Mouse (Mus musculus): ENCODE measurements around the gene Wdr60. TPM values are rescaled to one million over a fixed set of nuclear protein-coding genes. Genes with fewer than 3 reads are reported as not detected.

Gene Wdr60
- polyA plus RNA-seq (2015; fragmentation: Nextera tagmentation; extraction: Ambion mirVana), result 20.8 and 21.1 TPM in 2 replicates

DNA sequence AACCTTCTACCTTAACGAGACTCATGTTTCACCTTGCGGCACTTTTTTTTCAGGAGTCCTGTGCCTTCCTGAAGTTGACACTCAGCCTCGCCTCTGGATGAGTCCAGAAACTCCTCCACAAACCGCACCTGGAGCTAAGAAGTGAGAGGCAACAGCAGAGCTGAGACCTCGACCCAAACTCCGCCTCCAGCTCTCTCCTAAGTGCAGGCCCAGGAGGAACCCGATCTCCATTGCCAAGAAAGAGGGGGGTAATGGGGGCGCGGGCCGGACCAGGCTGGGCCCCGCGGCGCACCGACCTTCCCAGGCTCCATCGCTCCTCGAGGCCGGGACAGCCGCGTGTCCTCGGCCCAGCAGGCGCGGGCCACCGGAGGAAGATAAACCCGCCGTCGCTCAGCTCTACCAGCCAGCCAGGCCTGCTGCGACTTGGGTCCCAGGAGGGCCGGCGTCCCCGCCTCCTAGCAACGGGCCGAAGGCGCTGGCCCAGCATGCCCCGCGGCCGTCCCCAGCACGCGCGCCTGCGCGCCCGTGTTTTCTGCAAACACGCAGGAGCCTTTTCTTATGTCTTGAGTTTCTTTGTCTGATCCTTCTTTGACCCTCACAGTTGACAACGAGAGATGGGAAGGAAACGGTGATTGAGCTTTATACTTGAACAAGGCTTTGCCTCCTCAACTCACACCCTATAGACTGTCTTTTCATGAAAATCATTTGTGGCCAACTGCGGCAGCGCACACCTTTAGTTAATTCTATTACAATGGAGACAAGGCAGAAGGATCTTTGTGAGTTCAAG, at the start of gene Wdr60:
Wdr60 (minus strand) TSS at position 468 of the 787 bp plus-strand sequence.
- ATAC-seq, result peak; percentile 98

DNA sequence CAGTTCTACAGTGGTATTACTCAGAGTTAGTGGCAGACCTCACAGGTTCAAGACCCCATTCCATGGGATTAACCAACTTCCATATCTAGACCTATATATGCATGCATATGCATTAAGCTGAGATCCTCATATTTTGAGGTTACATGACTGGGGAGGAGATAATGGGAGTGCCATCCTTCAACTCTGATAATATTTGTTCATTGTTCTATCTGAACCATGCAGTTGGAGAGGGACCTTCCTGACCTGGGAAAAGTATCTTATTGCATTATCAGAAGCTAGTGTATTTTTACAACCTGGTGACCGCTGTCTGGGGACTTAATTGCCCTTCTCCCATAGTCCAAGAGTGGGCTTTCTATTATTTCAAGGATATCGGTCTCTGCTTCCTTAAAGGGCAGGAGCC, 45.8 kb upstream of the Wdr60 start:
- WGBS, result 94% methylated on average over 2 of the region's 2 CpGs
- no peak overlapping the region for H3K4me3 ChIP-seq (ENCODE audit: low read depth, low read length)
- H3K9me3 ChIP-seq (replicated peaks; ENCODE audit: control insufficient read depth, low read length, poor library complexity, severe bottlenecking), result no peaks in the 10 kb centered on the region
- no peak for ATAC-seq
- no peaks in the 10 kb centered on the region for H3K4me1 ChIP-seq (ENCODE audit: control insufficient read depth, insufficient read depth, low read length)
- H3K9ac ChIP-seq (ENCODE audit: low read depth, low read length), result no peak overlapping the region
- H3K27me3 ChIP-seq (ENCODE audit: control insufficient read depth, insufficient read depth, low read depth, low read length), result no peaks in the 10 kb centered on the region
- H3K27ac ChIP-seq (ENCODE audit: low read length), result no peak overlapping the region
- H3K36me3 ChIP-seq (ENCODE audit: control insufficient read depth, insufficient read depth, low read length), result no peaks in the 10 kb centered on the region
- no peak overlapping the region for H3K4me2 ChIP-seq (ENCODE audit: low read length)

More for the DNA sequence above, at the start of gene Wdr60:
- no peaks in the 10 kb centered on the region for H3K27me3 ChIP-seq (ENCODE audit: control insufficient read depth, insufficient read depth, low read depth, low read length)
- H3K9ac ChIP-seq (ENCODE audit: low read depth, low read length), result peak within 1 kb of the TSS; percentile 77
- H3K4me3 ChIP-seq (ENCODE audit: low read depth, low read length), result peak within 1 kb of the TSS; percentile 71
- H3K4me1 ChIP-seq (ENCODE audit: control insufficient read depth, insufficient read depth, low read length), result peaks cover 5% of the 10 kb centered on the region; the same call in 1 of the 2 replicates
- WGBS, result 3% methylated on average over 47 of the region's 47 CpGs
- no peaks in the 10 kb centered on the region for H3K9me3 ChIP-seq (replicated peaks; ENCODE audit: control insufficient read depth, low read length, poor library complexity, severe bottlenecking)
- peak within 1 kb of the TSS; percentile 70 for H3K27ac ChIP-seq (ENCODE audit: low read length)
- H3K4me2 ChIP-seq (ENCODE audit: low read length), result peak within 1 kb of the TSS; percentile 86
- H3K36me3 ChIP-seq (ENCODE audit: control insufficient read depth, insufficient read depth, low read length), result no peaks in the 10 kb centered on the region

DNA sequence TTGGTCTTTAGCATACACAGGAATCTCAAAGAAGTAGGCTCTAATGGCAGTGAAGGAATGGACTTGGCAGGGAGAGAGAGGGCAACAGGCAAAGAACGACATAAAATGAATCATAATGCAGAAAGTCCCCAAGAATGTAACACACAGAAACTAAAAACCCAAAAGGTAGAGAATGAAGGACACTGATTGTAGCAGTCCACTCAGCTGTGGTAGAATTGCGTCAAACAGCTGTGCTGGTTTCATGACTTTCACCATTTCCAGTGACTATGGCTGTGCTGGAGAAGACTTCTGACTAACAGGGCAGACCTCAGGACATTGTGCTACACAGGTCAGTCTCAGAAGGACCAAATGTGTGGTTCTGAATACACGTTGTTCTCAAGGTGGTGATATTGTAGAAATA, 45.0 kb upstream of the Wdr60 start:
- WGBS, result 95% methylated on average over 3 of the region's 3 CpGs
- no peaks in the 10 kb centered on the region for H3K4me1 ChIP-seq (ENCODE audit: control insufficient read depth, insufficient read depth, low read length)
- no peaks in the 10 kb centered on the region for H3K36me3 ChIP-seq (ENCODE audit: control insufficient read depth, insufficient read depth, low read length)
- H3K4me3 ChIP-seq (ENCODE audit: low read depth, low read length), result no peak overlapping the region
- no peak for ATAC-seq
- H3K27me3 ChIP-seq (ENCODE audit: control insufficient read depth, insufficient read depth, low read depth, low read length), result no peaks in the 10 kb centered on the region
- H3K9ac ChIP-seq (ENCODE audit: low read depth, low read length), result no peak overlapping the region
- no peak overlapping the region for H3K4me2 ChIP-seq (ENCODE audit: low read length)
- H3K27ac ChIP-seq (ENCODE audit: low read length), result no peak overlapping the region
- H3K9me3 ChIP-seq (replicated peaks; ENCODE audit: control insufficient read depth, low read length, poor library complexity, severe bottlenecking), result no peaks in the 10 kb centered on the region

DNA sequence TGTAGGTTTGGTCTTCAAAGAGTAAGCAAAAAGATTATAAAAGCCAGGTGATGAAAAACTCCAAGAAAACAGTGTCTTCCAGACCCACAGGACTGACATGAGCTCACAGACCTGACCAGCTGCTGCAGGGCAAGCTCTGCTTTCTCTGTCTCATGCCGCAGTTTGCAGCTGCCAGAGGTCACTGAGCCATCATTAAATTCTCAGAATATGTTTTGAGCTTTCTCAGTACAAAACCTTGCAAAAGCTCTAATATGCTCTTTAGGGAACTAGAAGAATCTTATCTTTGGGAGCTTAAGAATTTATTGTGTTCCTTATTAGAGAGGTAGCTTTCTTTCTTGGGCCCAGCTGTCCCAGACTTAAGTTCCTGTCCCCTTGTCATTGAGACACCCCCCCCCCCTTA, 43.2 kb upstream of the Wdr60 start:
- H3K27me3 ChIP-seq (ENCODE audit: control insufficient read depth, insufficient read depth, low read depth, low read length), result no peaks in the 10 kb centered on the region
- WGBS, result 40% methylated on average over 1 of the region's 1 CpGs

DNA sequence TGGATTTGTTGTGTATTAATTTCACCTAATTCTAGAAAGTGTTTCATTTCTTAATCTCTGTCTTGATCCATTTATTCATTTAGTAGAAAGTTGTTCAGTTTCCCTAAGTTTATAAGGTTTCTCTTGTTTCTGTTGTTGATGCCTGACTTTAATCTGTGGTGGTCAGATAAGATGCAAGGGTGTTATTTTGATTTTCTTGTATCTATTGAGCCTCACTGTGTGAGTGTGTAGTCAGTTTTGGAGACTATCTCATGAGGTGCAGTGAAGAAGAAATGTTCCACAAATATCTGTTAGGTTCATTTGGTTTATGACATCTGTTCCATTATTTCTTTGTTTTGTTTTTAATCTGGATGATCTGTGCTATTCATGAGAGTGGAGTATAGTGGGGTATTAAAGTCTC, 39.4 kb upstream of the Wdr60 start:
- no peak overlapping the region for H3K4me2 ChIP-seq (ENCODE audit: low read length)
- no peak overlapping the region for H3K27ac ChIP-seq (ENCODE audit: low read length)
- no peaks in the 10 kb centered on the region for H3K27me3 ChIP-seq (ENCODE audit: control insufficient read depth, insufficient read depth, low read depth, low read length)
- H3K4me3 ChIP-seq (ENCODE audit: low read depth, low read length), result no peak overlapping the region
- H3K9me3 ChIP-seq (replicated peaks; ENCODE audit: control insufficient read depth, low read length, poor library complexity, severe bottlenecking), result no peaks in the 10 kb centered on the region; the same call in 1 of the 2 replicates
- no peaks in the 10 kb centered on the region for H3K36me3 ChIP-seq (ENCODE audit: control insufficient read depth, insufficient read depth, low read length)
- ATAC-seq, result no peak
- H3K9ac ChIP-seq (ENCODE audit: low read depth, low read length), result no peak overlapping the region
- H3K4me1 ChIP-seq (ENCODE audit: control insufficient read depth, insufficient read depth, low read length), result no peaks in the 10 kb centered on the region

More for the DNA sequence above, 43.2 kb upstream of the Wdr60 start:
- no peak overlapping the region for H3K9ac ChIP-seq (ENCODE audit: low read depth, low read length)
- no peak overlapping the region for H3K27ac ChIP-seq (ENCODE audit: low read length)
- H3K36me3 ChIP-seq (ENCODE audit: control insufficient read depth, insufficient read depth, low read length), result no peaks in the 10 kb centered on the region
- no peak overlapping the region for H3K4me2 ChIP-seq (ENCODE audit: low read length)
- ATAC-seq, result no peak
- no peaks in the 10 kb centered on the region for H3K4me1 ChIP-seq (ENCODE audit: control insufficient read depth, insufficient read depth, low read length)
- no peak overlapping the region for H3K4me3 ChIP-seq (ENCODE audit: low read depth, low read length)
- H3K9me3 ChIP-seq (replicated peaks; ENCODE audit: control insufficient read depth, low read length, poor library complexity, severe bottlenecking), result no peaks in the 10 kb centered on the region

DNA sequence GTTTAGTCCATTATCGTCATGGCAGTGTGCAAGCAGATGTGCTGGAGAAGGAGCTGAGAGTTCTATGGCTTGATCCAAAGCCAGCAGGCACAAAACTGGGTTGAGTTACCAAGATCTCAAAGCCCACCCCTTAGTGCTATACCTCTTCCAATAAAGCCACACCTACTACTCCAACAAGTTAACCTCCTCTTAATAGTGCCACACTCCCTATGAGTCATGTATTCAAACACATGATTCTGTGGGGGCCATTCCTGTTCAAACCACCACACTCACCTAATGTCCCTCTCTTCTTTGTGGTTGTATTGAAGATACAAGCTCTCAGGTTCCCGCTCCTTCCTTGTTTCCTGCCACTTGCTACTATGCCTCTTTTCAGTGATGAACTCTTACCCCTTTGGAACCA, 37.1 kb upstream of the Wdr60 start:
- Histone ChIP-seq H3K9me3 (replicated peaks; ENCODE audit: control insufficient read depth, low read length, poor library complexity, severe bottlenecking) (no peaks in the 10 kb centered on the region; the same call in 1 of the 2 replicates), H3K4me1 (ENCODE audit: control insufficient read depth, insufficient read depth, low read length) (no peaks in the 10 kb centered on the region), H3K27me3 (ENCODE audit: control insufficient read depth, insufficient read depth, low read depth, low read length) (no peaks in the 10 kb centered on the region), H3K27ac (ENCODE audit: low read length) (no peak overlapping the region), H3K9ac (ENCODE audit: low read depth, low read length) (no peak overlapping the region), H3K36me3 (ENCODE audit: control insufficient read depth, insufficient read depth, low read length) (no peaks in the 10 kb centered on the region), H3K4me2 (ENCODE audit: low read length) (no peak overlapping the region), H3K4me3 (ENCODE audit: low read depth, low read length) (no peak overlapping the region)
- ATAC-seq, result no peak
- 100% methylated on average over 2 of the region's 2 CpGs for WGBS

DNA sequence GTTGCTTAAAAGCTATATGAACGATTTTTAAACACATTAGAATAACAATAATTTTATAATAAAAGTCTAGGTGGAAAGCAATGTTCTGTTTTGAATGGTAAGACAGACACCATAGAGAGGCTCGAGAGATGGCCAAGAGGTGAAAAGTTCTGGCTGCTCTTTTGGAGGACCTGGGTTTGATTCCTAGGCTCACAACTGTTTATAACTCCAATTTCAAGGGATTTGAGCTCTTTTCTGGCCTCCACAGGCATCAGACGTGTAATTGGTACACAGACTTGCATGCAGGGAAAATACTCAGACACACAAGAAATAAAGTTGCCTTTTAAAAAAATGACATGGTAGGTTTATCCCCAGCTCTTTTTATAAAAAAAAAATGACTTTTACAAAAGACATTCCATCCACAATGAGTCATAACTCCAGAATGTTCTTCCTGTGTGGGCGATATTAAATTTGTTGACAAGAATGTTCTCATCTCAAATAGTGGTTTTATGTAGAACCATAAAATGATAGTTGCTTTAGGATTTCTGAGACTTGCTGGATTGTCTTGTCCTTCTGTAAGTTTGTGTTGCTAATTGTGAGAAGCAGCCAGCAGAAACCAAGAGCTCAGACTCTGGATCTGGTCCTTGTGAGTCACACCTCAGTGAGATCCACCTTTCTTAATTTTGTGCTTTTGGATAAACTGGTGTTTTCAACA, 30.9 kb upstream of the Wdr60 start:
- Histone ChIP-seq H3K9me3 (replicated peaks; ENCODE audit: control insufficient read depth, low read length, poor library complexity, severe bottlenecking) (no peaks in the 10 kb centered on the region), H3K27ac (ENCODE audit: low read length) (no peak overlapping the region), H3K27me3 (ENCODE audit: control insufficient read depth, insufficient read depth, low read depth, low read length) (no peaks in the 10 kb centered on the region), H3K9ac (ENCODE audit: low read depth, low read length) (no peak overlapping the region), H3K36me3 (ENCODE audit: control insufficient read depth, insufficient read depth, low read length) (no peaks in the 10 kb centered on the region), H3K4me2 (ENCODE audit: low read length) (no peak overlapping the region), H3K4me3 (ENCODE audit: low read depth, low read length) (no peak overlapping the region), H3K4me1 (ENCODE audit: control insufficient read depth, insufficient read depth, low read length) (no peaks in the 10 kb centered on the region)
- ATAC-seq, result no peak
- 92% methylated on average over 4 of the region's 4 CpGs for WGBS

DNA sequence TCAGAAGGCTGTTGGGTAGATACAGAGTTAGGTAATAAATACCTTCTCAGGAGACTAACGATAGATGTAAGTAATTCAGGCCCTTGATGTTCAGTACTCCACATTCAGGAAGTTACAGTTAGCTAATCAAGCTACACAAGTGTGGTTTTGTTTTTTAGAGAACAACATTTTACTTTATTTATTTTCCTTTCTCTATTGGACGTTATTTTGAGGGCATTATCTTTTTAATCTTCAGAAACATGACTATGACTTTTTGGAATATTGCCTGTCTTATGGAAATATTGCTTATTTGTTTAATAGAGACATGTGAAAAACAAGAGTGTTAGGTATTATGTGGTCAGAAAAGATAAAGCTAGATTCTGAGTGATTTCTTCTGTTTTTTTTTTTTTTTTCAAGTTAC, 30.4 kb upstream of the Wdr60 start:
- H3K36me3 ChIP-seq (ENCODE audit: control insufficient read depth, insufficient read depth, low read length), result no peaks in the 10 kb centered on the region
- WGBS, result 87% methylated on average over 2 of the region's 2 CpGs
- no peak overlapping the region for H3K4me2 ChIP-seq (ENCODE audit: low read length)
- ATAC-seq, result no peak
- no peak overlapping the region for H3K27ac ChIP-seq (ENCODE audit: low read length)
- no peaks in the 10 kb centered on the region for H3K27me3 ChIP-seq (ENCODE audit: control insufficient read depth, insufficient read depth, low read depth, low read length)
- no peaks in the 10 kb centered on the region for H3K4me1 ChIP-seq (ENCODE audit: control insufficient read depth, insufficient read depth, low read length)
- H3K9me3 ChIP-seq (replicated peaks; ENCODE audit: control insufficient read depth, low read length, poor library complexity, severe bottlenecking), result no peaks in the 10 kb centered on the region
- H3K9ac ChIP-seq (ENCODE audit: low read depth, low read length), result no peak overlapping the region
- no peak overlapping the region for H3K4me3 ChIP-seq (ENCODE audit: low read depth, low read length)

DNA sequence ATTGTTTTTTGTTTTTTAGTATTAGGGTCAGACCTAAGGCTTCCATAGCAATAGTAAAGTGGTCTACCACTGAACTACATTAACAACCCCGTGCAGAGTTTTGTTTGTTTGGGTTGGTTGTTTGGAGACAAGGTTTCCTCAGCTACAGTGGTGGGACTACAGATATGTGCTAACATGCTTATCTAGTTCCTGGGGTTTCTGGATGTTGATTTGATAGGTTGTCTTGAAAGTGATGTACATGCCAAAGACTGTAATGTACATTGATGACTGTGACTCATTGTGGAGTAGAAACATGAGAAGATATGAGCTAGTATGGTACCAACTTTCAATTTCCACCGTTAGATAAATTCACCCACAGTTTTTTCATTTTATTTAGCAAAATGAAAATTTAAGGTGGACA, 20.7 kb upstream of the Wdr60 start:
- Histone ChIP-seq H3K4me1 (ENCODE audit: control insufficient read depth, insufficient read depth, low read length) (peaks cover 10% of the 10 kb centered on the region), H3K36me3 (ENCODE audit: control insufficient read depth, insufficient read depth, low read length) (no peaks in the 10 kb centered on the region), H3K27ac (ENCODE audit: low read length) (no peak overlapping the region), H3K9ac (ENCODE audit: low read depth, low read length) (no peak overlapping the region), H3K27me3 (ENCODE audit: control insufficient read depth, insufficient read depth, low read depth, low read length) (no peaks in the 10 kb centered on the region), H3K4me3 (ENCODE audit: low read depth, low read length) (no peak overlapping the region), H3K4me2 (ENCODE audit: low read length) (no peak overlapping the region), H3K9me3 (replicated peaks; ENCODE audit: control insufficient read depth, low read length, poor library complexity, severe bottlenecking) (no peaks in the 10 kb centered on the region)
- WGBS, result 88% methylated on average over 2 of the region's 2 CpGs
- no peak for ATAC-seq
